Mouse (Mus musculus): ENCODE results near the gene Tjp2. TPM values are rescaled to one million over a fixed set of nuclear protein-coding genes. Genes with fewer than 3 reads are reported as not detected.

Tjp2 gene
- total and polyA plus RNA-seq, 2 experiments: 5.8 to 6.5 TPM

GRCm38 (mm10) chr19:24049329-24049728 lies 175.5 kb downstream of the Tjp2 start:
- Histone ChIP-seq H3K4me3 (ENCODE audit: insufficient read depth, low read depth, low read length) (no peak overlapping the region), H3K79me2 (ENCODE audit: control insufficient read depth, insufficient read depth, low read length) (no peaks in the 10 kb centered on the region), H3K4me1 (ENCODE audit: control insufficient read depth, insufficient read depth, low read length) (no peaks in the 10 kb centered on the region), H3K27me3 (ENCODE audit: control insufficient read depth, insufficient read depth, low read length) (no peaks in the 10 kb centered on the region), H3K27ac (replicated peaks; ENCODE audit: insufficient read depth, low read depth, low read length) (no peak overlapping the region), H3K36me3 (ENCODE audit: control insufficient read depth, insufficient read depth, low read length) (no peaks in the 10 kb centered on the region), H3K9ac (ENCODE audit: low read depth, low read length) (no peak overlapping the region)
- no peak for DNase-seq (ENCODE audit: extremely low read depth, low read depth, low spot score)
- 71% methylated on average over 3 of the region's 3 CpGs for WGBS
- no peak for TF ChIP-seq CTCF (IDR thresholded peaks at IDR 0.05; ENCODE audit: low read depth, low read length)
- no peak for TF ChIP-seq POLR2A (IDR thresholded peaks at IDR 0.05; ENCODE audit: extremely low read depth, insufficient read depth, low read length)

GRCm38 (mm10) chr19:24046395-24046993 lies 178.3 kb downstream of the Tjp2 start:
- Histone ChIP-seq H3K27me3 (ENCODE audit: control insufficient read depth, insufficient read depth, low read length) (no peaks in the 10 kb centered on the region), H3K4me3 (ENCODE audit: insufficient read depth, low read depth, low read length) (no peak overlapping the region), H3K36me3 (ENCODE audit: control insufficient read depth, insufficient read depth, low read length) (no peaks in the 10 kb centered on the region), H3K79me2 (ENCODE audit: control insufficient read depth, insufficient read depth, low read length) (no peaks in the 10 kb centered on the region), H3K4me1 (ENCODE audit: control insufficient read depth, insufficient read depth, low read length) (no peaks in the 10 kb centered on the region), H3K9ac (ENCODE audit: low read depth, low read length) (no peak overlapping the region), H3K27ac (replicated peaks; ENCODE audit: insufficient read depth, low read depth, low read length) (no peak overlapping the region)
- WGBS: 78% methylated on average over 10 of the region's 10 CpGs
- no peak for DNase-seq (ENCODE audit: extremely low read depth, low read depth, low spot score)
- TF ChIP-seq POLR2A (IDR thresholded peaks at IDR 0.05; ENCODE audit: extremely low read depth, insufficient read depth, low read length) (no peak), CTCF (IDR thresholded peaks at IDR 0.05; ENCODE audit: low read depth, low read length) (no peak)

Other genes starting within 250 kb of the Tjp2 start
- gene Fam189a2, start 194.0 kb downstream of the Tjp2 start, total RNA-seq (2014; rRNA removed): 0.67 and 0.74 TPM in 2 replicates
- 0.73 and 0.77 TPM in 2 replicates for gene Fam189a2, start 194.0 kb downstream of the Tjp2 start, polyA plus RNA-seq (2012; rRNA removed)
- 10.9 and 18.1 TPM in 2 replicates for gene Fxn, start 55.6 kb upstream of the Tjp2 start, total RNA-seq (2014; rRNA removed)
- 20.4 and 20.6 TPM in 2 replicates for gene Fxn, start 55.6 kb upstream of the Tjp2 start, polyA plus RNA-seq (2012; rRNA removed)

All from liver, adult 2 months (tissue).